Mouse (Mus musculus) heart, embryonic 12.5 days (tissue): ENCODE measurements around the gene Krt16. TPM values are rescaled to one million over a fixed set of nuclear protein-coding genes. Genes with fewer than 3 reads are reported as not detected.

Experiments used
- ATAC-seq: fragments of 200-750 bp; cut with Nextera tagmentation; 2 replicates; pipeline ENCODE4 v1.8.0; 2017; ENCODE audit warnings: moderate TSS enrichment, moderate library complexity; ENCODE audit not compliant: insufficient number of reproducible peaks, low FRiP score
- H3K27ac ChIP-seq: fragments of 300-500 bp; sonication (generic); 2 replicates; pipeline ENCODE4 v1.5.1; 2016; ENCODE audit warnings: mild to moderate bottlenecking, moderate library complexity; ENCODE audit not compliant: poor library complexity, severe bottlenecking
- H3K27me3 ChIP-seq: fragments of 300-500 bp; sonication (generic); replicated peaks from 2 replicates; pipeline ENCODE4 v1.6.1; 2016; ENCODE audit warnings: mild to moderate bottlenecking, moderate library complexity
- H3K36me3 ChIP-seq: fragments of 300-500 bp; sonication (generic); 2 replicates; pipeline ENCODE4 v1.6.1; 2016; ENCODE audit warnings: mild to moderate bottlenecking, moderate library complexity
- H3K4me1 ChIP-seq: fragments of 300-500 bp; sonication (generic); replicated peaks from 2 replicates; pipeline ENCODE4 v1.6.1; 2016; ENCODE audit warnings: mild to moderate bottlenecking
- H3K4me2 ChIP-seq: fragments of 300-500 bp; sonication (generic); 2 replicates; pipeline ENCODE4 v1.6.1; 2016; ENCODE audit warnings: mild to moderate bottlenecking, moderate library complexity
- H3K4me3 ChIP-seq: fragments of 300-500 bp; sonication (generic); 2 replicates; pipeline ENCODE4 v1.5.1; 2016; ENCODE audit warnings: mild to moderate bottlenecking
- H3K9ac ChIP-seq: fragments of 300-500 bp; sonication (generic); 2 replicates; pipeline ENCODE4 v1.6.1; 2016; ENCODE audit warnings: mild to moderate bottlenecking, moderate library complexity
- H3K9me3 ChIP-seq: fragments of 300-500 bp; sonication (generic); replicated peaks from 2 replicates; pipeline ENCODE4 v1.6.1; 2016; ENCODE audit warnings: mild to moderate bottlenecking, moderate library complexity
- WGBS: fragments of 180-500 bp; shearing (Covaris S2); methylation state at CpG from one replicate; pipeline ENCODE4 v1.1.7; 2016; 5-methylcytosine and 5-hydroxymethylcytosine counted together
- polyA plus RNA-seq: library from polyadenylated mRNA; unstranded; fragments of >200 nt; fragmentation: Nextera tagmentation; extraction: Ambion mirVana; gene quantifications from 2 replicates; pipeline ENCODE4 v1.2.1, GENCODE M21; 2016

The Krt16 gene
- polyA plus RNA-seq, 1 experiment from 2014 or later, result not detected

- Histone ChIP-seq H3K27me3 (0 out of 2 replicates have a peak, but pooled peaks cover 6% of the 10 kb centered on the region), H3K4me1 (peaks cover 9% of the 10 kb centered on the region), H3K9me3 (no peaks in the 10 kb centered on the region), H3K27ac (no peak overlapping the region), H3K4me3 (no peak overlapping the region), H3K36me3 (no peaks in the 10 kb centered on the region), H3K4me2 (no peak overlapping the region), H3K9ac (no peak overlapping the region)
- no peak for ATAC-seq
- WGBS, result 60% methylated on average over 15 of the region's 15 CpGs
Measured at GRCm38 (mm10) chr11:100277726-100278480, 29.2 kb upstream of the Krt16 start.

- WGBS, result 65% methylated on average over 5 of the region's 5 CpGs
- no peak overlapping the region for H3K4me3 ChIP-seq
- ATAC-seq, result no peak
- peaks cover 20% of the 10 kb centered on the region; the same call in 1 of the 2 replicates for H3K27me3 ChIP-seq
- H3K4me1 ChIP-seq, result peaks cover 6% of the 10 kb centered on the region
- H3K36me3 ChIP-seq, result no peaks in the 10 kb centered on the region
- H3K4me2 ChIP-seq, result no peak overlapping the region
- no peak overlapping the region for H3K27ac ChIP-seq
- H3K9ac ChIP-seq, result no peak overlapping the region
- H3K9me3 ChIP-seq, result no peaks in the 10 kb centered on the region
Measured at GRCm38 (mm10) chr11:100275466-100275865, 26.8 kb upstream of the Krt16 start.

- WGBS, result 75% methylated on average over 7 of the region's 7 CpGs
- Histone ChIP-seq H3K9me3 (no peaks in the 10 kb centered on the region), H3K27me3 (peaks cover 20% of the 10 kb centered on the region; the same call in 1 of the 2 replicates), H3K4me3 (no peak overlapping the region), H3K36me3 (no peaks in the 10 kb centered on the region), H3K4me1 (peaks cover 6% of the 10 kb centered on the region), H3K9ac (no peak overlapping the region), H3K27ac (no peak overlapping the region), H3K4me2 (no peak overlapping the region)
- no peak for ATAC-seq
Measured at GRCm38 (mm10) chr11:100274719-100275118, 26.0 kb upstream of the Krt16 start.

DNA sequence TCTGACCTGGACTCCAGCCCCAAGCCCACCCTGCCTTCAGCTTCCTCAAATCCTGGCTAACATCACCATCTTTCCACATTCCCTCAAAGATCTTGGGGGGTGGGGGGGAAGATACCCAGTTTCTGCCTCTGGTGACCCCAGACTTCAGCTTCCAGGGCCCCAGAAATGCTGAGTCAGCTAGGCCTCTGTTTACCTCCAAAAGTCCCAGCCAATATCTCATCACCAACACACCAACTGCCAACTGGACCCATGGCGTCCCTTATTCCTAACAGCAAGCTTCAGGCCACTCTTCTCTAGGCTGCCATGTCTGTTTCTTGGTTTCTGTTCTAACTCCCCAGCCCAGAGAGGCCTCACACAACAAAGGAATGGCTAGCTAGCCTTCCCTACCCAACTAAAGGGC is 23.2 kb upstream of the Krt16 start:
- H3K9me3 ChIP-seq, result no peaks in the 10 kb centered on the region
- no peaks in the 10 kb centered on the region for H3K36me3 ChIP-seq
- H3K27ac ChIP-seq, result no peak overlapping the region
- H3K27me3 ChIP-seq, result peaks cover 16% of the 10 kb centered on the region; the same call in 1 of the 2 replicates
- no peak overlapping the region for H3K4me2 ChIP-seq
- H3K4me3 ChIP-seq, result no peak overlapping the region
- H3K9ac ChIP-seq, result no peak overlapping the region
- ATAC-seq, result no peak
- WGBS, result 88% methylated on average over 1 of the region's 1 CpGs
- H3K4me1 ChIP-seq, result peaks cover 6% of the 10 kb centered on the region

GRCm38 (mm10) chr11:100269821-100270332 is 21.2 kb upstream of the Krt16 start, which contains the start of gene Krt42:
Gene Krt42 (minus strand): TSS chr11:100269871.
- no peaks in the 10 kb centered on the region for H3K36me3 ChIP-seq
- no peak within 1 kb of the TSS for H3K4me3 ChIP-seq
- no peak within 1 kb of the TSS for H3K4me2 ChIP-seq
- no peak for ATAC-seq
- no peak within 1 kb of the TSS for H3K27ac ChIP-seq
- 76% methylated on average over 7 of the region's 7 CpGs for WGBS
- H3K4me1 ChIP-seq, result peaks cover 6% of the 10 kb centered on the region
- H3K9me3 ChIP-seq, result no peaks in the 10 kb centered on the region
- no peak within 1 kb of the TSS for H3K9ac ChIP-seq
- peaks cover 22% of the 10 kb centered on the region; the same call in 1 of the 2 replicates for H3K27me3 ChIP-seq

GRCm38 (mm10) chr11:100262058-100262980 is 13.6 kb upstream of the Krt16 start:
- no peak overlapping the region for H3K4me2 ChIP-seq
- H3K36me3 ChIP-seq, result no peaks in the 10 kb centered on the region
- no peaks in the 10 kb centered on the region for H3K4me1 ChIP-seq
- H3K27me3 ChIP-seq, result peaks cover 32% of the 10 kb centered on the region
- ATAC-seq, result no peak
- H3K4me3 ChIP-seq, result no peak overlapping the region
- WGBS, result 27% methylated on average over 13 of the region's 13 CpGs
- no peak overlapping the region for H3K27ac ChIP-seq
- no peak overlapping the region for H3K9ac ChIP-seq
- no peaks in the 10 kb centered on the region for H3K9me3 ChIP-seq

DNA sequence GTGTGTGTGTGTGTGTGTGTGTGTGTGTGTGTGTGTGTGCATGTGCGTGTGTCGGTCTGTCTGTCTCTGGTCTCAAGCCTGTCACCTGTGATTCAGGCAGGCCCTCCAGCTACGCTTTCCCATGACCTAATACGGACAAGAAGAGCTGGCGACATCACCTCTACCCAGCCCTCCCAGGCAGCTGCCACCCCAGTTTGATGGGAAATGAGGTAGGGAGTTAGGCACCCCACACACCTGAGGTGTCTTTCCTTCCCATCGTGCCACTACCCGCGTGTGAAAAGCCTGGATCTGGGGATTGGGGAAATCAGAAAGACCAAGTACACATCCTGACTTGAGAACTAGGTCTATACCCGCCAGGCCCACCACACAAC is 12.5 kb upstream of the Krt16 start:
- 0 out of 2 replicates have a peak, but pooled peaks have one; percentile 20 for ATAC-seq
- Histone ChIP-seq H3K4me3 (no peak overlapping the region), H3K9me3 (no peaks in the 10 kb centered on the region), H3K4me2 (0 out of 2 replicates have a peak overlapping the region, but pooled peaks have one; percentile 1), H3K27ac (no peak overlapping the region), H3K9ac (no peak overlapping the region), H3K36me3 (no peaks in the 10 kb centered on the region), H3K27me3 (peaks cover 32% of the 10 kb centered on the region), H3K4me1 (no peaks in the 10 kb centered on the region)
- WGBS, result 74% methylated on average over 9 of the region's 9 CpGs

- peak; percentile 9; the same call in 1 of the 2 replicates for ATAC-seq
- Histone ChIP-seq H3K27me3 (peaks cover 32% of the 10 kb centered on the region), H3K9ac (no peak within 1 kb of the TSS), H3K4me2 (0 out of 2 replicates have a peak within 1 kb of the TSS, but pooled peaks have one; percentile 1), H3K4me3 (no peak within 1 kb of the TSS), H3K27ac (no peak within 1 kb of the TSS), H3K36me3 (no peaks in the 10 kb centered on the region), H3K4me1 (no peaks in the 10 kb centered on the region), H3K9me3 (no peaks in the 10 kb centered on the region)
- WGBS, result 74% methylated on average over 21 of the region's 21 CpGs
Measured at GRCm38 (mm10) chr11:100260514-100261234, 12.0 kb upstream of the Krt16 start, which contains the start of gene Krt17. Gene Krt17 (minus strand): TSS chr11:100261029.

GRCm38 (mm10) chr11:100259079-100259478 is 10.4 kb upstream of the Krt16 start:
- H3K4me3 ChIP-seq, result no peak overlapping the region
- no peak overlapping the region for H3K27ac ChIP-seq
- H3K9ac ChIP-seq, result no peak overlapping the region
- 90% methylated on average over 9 of the region's 9 CpGs for WGBS
- no peak for ATAC-seq
- H3K27me3 ChIP-seq, result peaks cover 20% of the 10 kb centered on the region
- no peak overlapping the region for H3K4me2 ChIP-seq
- no peaks in the 10 kb centered on the region for H3K9me3 ChIP-seq
- no peaks in the 10 kb centered on the region for H3K4me1 ChIP-seq
- H3K36me3 ChIP-seq, result no peaks in the 10 kb centered on the region

- Histone ChIP-seq H3K36me3 (no peaks in the 10 kb centered on the region), H3K27me3 (peaks cover 14% of the 10 kb centered on the region), H3K4me2 (no peak overlapping the region), H3K9ac (no peak overlapping the region), H3K9me3 (no peaks in the 10 kb centered on the region), H3K27ac (no peak overlapping the region), H3K4me1 (no peaks in the 10 kb centered on the region), H3K4me3 (no peak overlapping the region)
- no peak for ATAC-seq
- WGBS, result 84% methylated on average over 1 of the region's 1 CpGs
Measured at GRCm38 (mm10) chr11:100257967-100258366, 9.3 kb upstream of the Krt16 start.
